Mouse (Mus musculus): ENCODE measurements at regions not wholly inside any gene's neighbourhood (a gene's known extent, or its start where the extent isn't known, plus 50 kb on each side); places are given as distances from the start of the nearest gene placed in this dataset.

GRCm38 (mm10) chr6:31106144-31106836 lies 147.4 kb upstream of the Klf14 start:
- H3K27me3 ChIP-seq (ENCODE audit: control insufficient read depth, insufficient read depth, low read depth, low read length): no peaks in the 10 kb centered on the region
- H3K4me3 ChIP-seq (ENCODE audit: low read depth, low read length): no peak overlapping the region
- ATAC-seq: no peak
- 71% methylated on average over 10 of the region's 10 CpGs for WGBS
- H3K4me1 ChIP-seq (ENCODE audit: control insufficient read depth, insufficient read depth, low read length): no peaks in the 10 kb centered on the region
- H3K36me3 ChIP-seq (ENCODE audit: control insufficient read depth, insufficient read depth, low read length): no peaks in the 10 kb centered on the region
- H3K4me2 ChIP-seq (ENCODE audit: low read length): no peak overlapping the region
- peaks cover 7% of the 10 kb centered on the region; the same call in 1 of the 2 replicates for H3K9me3 ChIP-seq (replicated peaks; ENCODE audit: control insufficient read depth, low read length, poor library complexity, severe bottlenecking)
- H3K9ac ChIP-seq (ENCODE audit: low read depth, low read length): no peak overlapping the region
- no peak overlapping the region for H3K27ac ChIP-seq (ENCODE audit: low read length)

- H3K4me1 ChIP-seq (ENCODE audit: control insufficient read depth, insufficient read depth, low read length): no peaks in the 10 kb centered on the region
- peaks cover 7% of the 10 kb centered on the region; the same call in 1 of the 2 replicates for H3K9me3 ChIP-seq (replicated peaks; ENCODE audit: control insufficient read depth, low read length, poor library complexity, severe bottlenecking)
- no peaks in the 10 kb centered on the region for H3K27me3 ChIP-seq (ENCODE audit: control insufficient read depth, insufficient read depth, low read depth, low read length)
- H3K4me2 ChIP-seq (ENCODE audit: low read length): no peak overlapping the region
- H3K4me3 ChIP-seq (ENCODE audit: low read depth, low read length): no peak overlapping the region
- H3K27ac ChIP-seq (ENCODE audit: low read length): no peak overlapping the region
- no peak overlapping the region for H3K9ac ChIP-seq (ENCODE audit: low read depth, low read length)
- 90% methylated on average over 10 of the region's 10 CpGs for WGBS
- H3K36me3 ChIP-seq (ENCODE audit: control insufficient read depth, insufficient read depth, low read length): no peaks in the 10 kb centered on the region
- ATAC-seq: no peak
These were observed 148.0 kb upstream of the Klf14 start for GRCm38 (mm10) chr6:31106856-31107359.

GRCm38 (mm10) chr6:31107360-31107759 lies 148.5 kb upstream of the Klf14 start:
- Histone ChIP-seq H3K36me3 (ENCODE audit: control insufficient read depth, insufficient read depth, low read length) (no peaks in the 10 kb centered on the region), H3K4me3 (ENCODE audit: low read depth, low read length) (no peak overlapping the region), H3K9ac (ENCODE audit: low read depth, low read length) (no peak overlapping the region), H3K9me3 (replicated peaks; ENCODE audit: control insufficient read depth, low read length, poor library complexity, severe bottlenecking) (peaks cover 7% of the 10 kb centered on the region; the same call in 1 of the 2 replicates), H3K27me3 (ENCODE audit: control insufficient read depth, insufficient read depth, low read depth, low read length) (no peaks in the 10 kb centered on the region), H3K4me1 (ENCODE audit: control insufficient read depth, insufficient read depth, low read length) (no peaks in the 10 kb centered on the region), H3K4me2 (ENCODE audit: low read length) (no peak overlapping the region), H3K27ac (ENCODE audit: low read length) (no peak overlapping the region)
- ATAC-seq: no peak
- WGBS: 87% methylated on average over 4 of the region's 4 CpGs

- Histone ChIP-seq H3K27ac (ENCODE audit: low read length) (no peak overlapping the region), H3K9me3 (replicated peaks; ENCODE audit: control insufficient read depth, low read length, poor library complexity, severe bottlenecking) (peaks cover 7% of the 10 kb centered on the region; the same call in 1 of the 2 replicates), H3K4me1 (ENCODE audit: control insufficient read depth, insufficient read depth, low read length) (no peaks in the 10 kb centered on the region), H3K4me2 (ENCODE audit: low read length) (no peak overlapping the region), H3K4me3 (ENCODE audit: low read depth, low read length) (no peak overlapping the region), H3K27me3 (ENCODE audit: control insufficient read depth, insufficient read depth, low read depth, low read length) (no peaks in the 10 kb centered on the region), H3K36me3 (ENCODE audit: control insufficient read depth, insufficient read depth, low read length) (no peaks in the 10 kb centered on the region), H3K9ac (ENCODE audit: low read depth, low read length) (no peak overlapping the region)
- ATAC-seq: no peak
- 86% methylated on average over 5 of the region's 5 CpGs for WGBS
These were observed 149.2 kb upstream of the Klf14 start for GRCm38 (mm10) chr6:31107916-31108685.

- Histone ChIP-seq H3K27me3 (ENCODE audit: control insufficient read depth, insufficient read depth, low read depth, low read length) (no peaks in the 10 kb centered on the region), H3K4me2 (ENCODE audit: low read length) (no peak overlapping the region), H3K4me3 (ENCODE audit: low read depth, low read length) (no peak overlapping the region), H3K4me1 (ENCODE audit: control insufficient read depth, insufficient read depth, low read length) (no peaks in the 10 kb centered on the region), H3K9ac (ENCODE audit: low read depth, low read length) (no peak overlapping the region), H3K9me3 (replicated peaks; ENCODE audit: control insufficient read depth, low read length, poor library complexity, severe bottlenecking) (peaks cover 7% of the 10 kb centered on the region; the same call in 1 of the 2 replicates), H3K36me3 (ENCODE audit: control insufficient read depth, insufficient read depth, low read length) (no peaks in the 10 kb centered on the region), H3K27ac (ENCODE audit: low read length) (no peak overlapping the region)
- WGBS: 96% methylated on average over 4 of the region's 4 CpGs
- no peak for ATAC-seq
These were observed 150.7 kb upstream of the Klf14 start for GRCm38 (mm10) chr6:31109604-31110003.

GRCm38 (mm10) chr6:31112293-31113077 lies 153.6 kb upstream of the Klf14 start:
- no peaks in the 10 kb centered on the region for H3K27me3 ChIP-seq (ENCODE audit: control insufficient read depth, insufficient read depth, low read depth, low read length)
- peaks cover 7% of the 10 kb centered on the region; the same call in 1 of the 2 replicates for H3K9me3 ChIP-seq (replicated peaks; ENCODE audit: control insufficient read depth, low read length, poor library complexity, severe bottlenecking)
- 0 out of 2 replicates have a peak, but pooled peaks cover 2% of the 10 kb centered on the region for H3K4me1 ChIP-seq (ENCODE audit: control insufficient read depth, insufficient read depth, low read length)
- no peaks in the 10 kb centered on the region for H3K36me3 ChIP-seq (ENCODE audit: control insufficient read depth, insufficient read depth, low read length)
- H3K27ac ChIP-seq (ENCODE audit: low read length): no peak overlapping the region
- WGBS: 83% methylated on average over 13 of the region's 13 CpGs
- H3K4me2 ChIP-seq (ENCODE audit: low read length): no peak overlapping the region
- no peak overlapping the region for H3K9ac ChIP-seq (ENCODE audit: low read depth, low read length)
- ATAC-seq: no peak
- H3K4me3 ChIP-seq (ENCODE audit: low read depth, low read length): no peak overlapping the region

GRCm38 (mm10) chr6:31113558-31114326 lies 154.9 kb upstream of the Klf14 start:
- 88% methylated on average over 21 of the region's 21 CpGs for WGBS
- H3K4me2 ChIP-seq (ENCODE audit: low read length): no peak overlapping the region
- ATAC-seq: no peak

More at GRCm38 (mm10) chr6:31113558-31114326, 154.9 kb upstream of the Klf14 start:
- Histone ChIP-seq H3K4me1 (ENCODE audit: control insufficient read depth, insufficient read depth, low read length) (0 out of 2 replicates have a peak, but pooled peaks cover 2% of the 10 kb centered on the region), H3K36me3 (ENCODE audit: control insufficient read depth, insufficient read depth, low read length) (no peaks in the 10 kb centered on the region), H3K27me3 (ENCODE audit: control insufficient read depth, insufficient read depth, low read depth, low read length) (no peaks in the 10 kb centered on the region), H3K4me3 (ENCODE audit: low read depth, low read length) (no peak overlapping the region), H3K9me3 (replicated peaks; ENCODE audit: control insufficient read depth, low read length, poor library complexity, severe bottlenecking) (peaks cover 7% of the 10 kb centered on the region; the same call in 1 of the 2 replicates), H3K27ac (ENCODE audit: low read length) (no peak overlapping the region), H3K9ac (ENCODE audit: low read depth, low read length) (no peak overlapping the region)

Data from midbrain, embryonic 16.5 days (tissue).